Mouse (Mus musculus) E14TG2a.4 (cell line): ENCODE data around the gene Taf3.

Experiments
- CTCF ChIP-seq: conservative IDR thresholded peaks from 2 replicates; pipeline ENCODE4 v1.5.1; 2014; ENCODE audit warnings: low read length
- NANOG ChIP-seq: IDR thresholded peaks from 2 replicates; pipeline ENCODE4 v1.6.1; 2014; ENCODE audit warnings: borderline replicate concordance, low read length, mixed read lengths
- POU5F1 ChIP-seq: IDR thresholded peaks from 2 replicates; pipeline ENCODE4 v1.6.1; 2014; ENCODE audit warnings: low read length, borderline replicate concordance

- TF ChIP-seq CTCF (no peak), NANOG (no peak), POU5F1 (no peak)
These were observed 28.3 kb upstream of the Taf3 start for GRCm38 (mm10) chr2:10076675-10077074.
